Mouse (Mus musculus): ENCODE data around the gene Olfr1024. TPM values are rescaled to one million over a fixed set of nuclear protein-coding genes. Genes with fewer than 3 reads are reported as not detected.

Gene Olfr1024
- polyA plus RNA-seq (2012; rRNA removed; ENCODE audit: low replicate concordance) = not detected in 2 replicates

DNA sequence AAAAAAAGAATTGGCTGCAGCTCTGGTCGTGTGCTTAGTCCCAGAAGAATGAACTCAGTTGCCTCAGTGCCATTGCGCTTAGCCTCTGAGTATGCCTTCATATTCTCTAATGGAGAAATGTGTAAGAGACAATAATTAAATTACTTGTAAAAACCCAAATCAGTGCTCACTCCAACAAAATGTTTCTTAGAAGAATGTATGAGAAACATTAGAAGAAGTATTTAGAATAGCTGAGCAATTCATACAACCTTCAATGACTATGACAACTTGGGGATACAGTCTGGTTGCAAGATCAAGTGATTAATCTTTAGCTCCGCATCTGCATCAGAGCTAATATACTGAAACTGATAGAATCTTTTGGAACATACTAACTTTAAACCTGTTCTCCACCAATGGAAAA lies at the start of gene Olfr1024:
TSS of gene Olfr1024 (minus strand) at position 101 of the 400 bp plus-strand sequence.

DNA sequence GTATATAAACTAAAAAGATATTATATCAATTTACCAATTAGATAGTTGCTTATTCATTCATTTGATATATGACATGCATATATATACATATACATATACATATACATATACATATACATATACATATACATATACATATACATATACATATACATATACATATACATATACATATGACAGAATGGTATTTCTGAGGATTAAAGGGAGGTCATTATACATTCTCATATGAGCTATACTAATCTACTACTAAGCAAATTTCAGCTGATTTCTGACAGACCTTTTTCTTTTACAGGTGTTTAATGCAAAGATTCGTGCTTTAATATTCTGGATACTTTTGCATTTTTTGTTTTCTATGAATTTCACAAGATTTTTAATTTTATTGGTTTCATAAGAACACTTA lies 45.3 kb upstream of the Olfr1024 start, which contains the start of gene Olfr1028:
TSS of gene Olfr1028 (plus strand) at position 301 of the 400 bp plus-strand sequence.

DNA sequence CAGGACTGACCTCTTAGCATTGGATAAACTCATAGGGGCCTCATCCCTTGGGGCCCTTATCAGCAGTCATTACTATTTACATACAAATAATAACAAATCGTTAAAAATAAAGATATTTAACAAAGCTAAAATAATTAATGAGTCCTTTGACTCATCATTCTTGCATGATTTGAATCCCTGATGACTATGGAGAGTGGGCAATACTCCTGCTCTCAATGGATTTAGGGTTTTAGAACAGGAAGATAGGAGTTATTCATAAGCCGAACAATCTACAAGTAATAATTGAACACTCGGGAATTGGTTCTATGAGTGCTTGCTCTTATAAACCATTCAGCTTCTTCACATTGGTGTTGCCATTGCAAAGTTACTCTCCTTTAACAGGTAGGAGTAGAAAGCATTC lies 16.4 kb upstream of the Olfr1024 start, which contains the start of gene Olfr1026:
TSS of gene Olfr1026 (plus strand) at position 301 of the 400 bp plus-strand sequence.

DNA sequence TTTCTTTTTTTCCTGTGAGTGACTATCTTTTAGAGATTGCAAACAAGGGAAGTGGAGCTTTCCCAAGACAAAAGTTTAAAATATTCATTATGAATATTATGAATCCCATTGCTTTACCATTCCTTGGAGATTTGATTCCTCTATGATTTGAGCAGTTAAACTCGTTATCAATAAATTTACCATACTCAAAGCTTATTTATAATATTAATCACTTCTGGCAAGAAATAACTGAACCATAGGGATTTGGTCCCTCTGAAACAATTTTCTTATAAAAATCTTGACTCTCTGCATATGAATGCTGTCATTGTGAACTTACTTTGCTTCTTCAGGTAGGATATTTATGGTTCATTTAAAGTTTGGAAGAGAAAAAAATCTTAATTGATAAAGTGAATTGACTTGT lies 10.0 kb upstream of the Olfr1024 start, which contains the start of gene Olfr1025-ps1:
TSS of gene Olfr1025-ps1 (plus strand) at position 301 of the 400 bp plus-strand sequence.

DNA sequence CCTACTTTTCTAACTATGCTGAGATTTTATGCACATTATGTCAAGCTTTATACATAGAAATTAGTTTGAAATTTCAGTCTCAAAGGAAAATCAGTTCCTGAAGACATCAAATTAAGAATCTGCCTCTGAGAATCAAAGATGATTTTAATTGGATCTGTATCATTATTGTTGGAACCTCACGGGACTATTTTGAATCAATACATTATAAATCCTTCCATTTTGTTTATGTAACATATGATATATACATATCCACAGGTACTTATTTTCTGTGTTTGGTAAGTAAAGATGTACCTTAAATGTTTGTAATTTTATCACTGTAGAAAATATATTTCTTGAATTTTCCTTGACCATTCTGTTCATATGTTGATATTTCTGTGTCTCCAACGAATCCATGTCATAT lies 19.5 kb downstream of the Olfr1024 start, which contains the start of gene Olfr1023:
TSS of gene Olfr1023 (plus strand) at position 301 of the 400 bp plus-strand sequence.

DNA sequence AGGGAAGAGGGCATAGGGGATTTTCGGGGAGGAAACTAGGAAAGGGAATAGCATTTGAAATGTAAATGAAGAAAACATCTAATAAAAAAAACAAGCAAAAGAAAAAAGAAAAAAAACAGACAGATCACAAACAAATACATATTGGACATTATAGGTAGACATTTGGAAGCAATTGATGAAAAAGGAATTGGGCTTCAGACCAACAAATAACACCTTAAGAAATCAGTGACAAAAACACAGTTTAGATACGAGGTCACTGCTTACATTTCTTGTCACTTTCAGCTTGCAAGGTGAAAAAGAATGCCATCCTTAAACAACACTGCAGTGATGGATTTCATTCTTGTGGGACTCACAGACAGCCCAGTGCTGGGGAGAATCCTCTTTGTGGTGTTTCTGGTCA lies 36.6 kb downstream of the Olfr1024 start, which contains the start of gene Olfr1022:
TSS of gene Olfr1022 (plus strand) at position 301 of the 400 bp plus-strand sequence.

Other genes starting within 250 kb of the Olfr1024 start
- not detected in 2 replicates for gene Olfr154, start 240.6 kb downstream of the Olfr1024 start, polyA plus RNA-seq (2012; rRNA removed; ENCODE audit: low replicate concordance)
- not detected in 2 replicates for gene Olfr1006, start 226.3 kb downstream of the Olfr1024 start, polyA plus RNA-seq (2012; rRNA removed; ENCODE audit: low replicate concordance)
- not detected in 2 replicates for gene Olfr1008, start 215.6 kb downstream of the Olfr1024 start, polyA plus RNA-seq (2012; rRNA removed; ENCODE audit: low replicate concordance)
- not detected in 2 replicates for gene Olfr1009, start 189.6 kb downstream of the Olfr1024 start, polyA plus RNA-seq (2012; rRNA removed; ENCODE audit: low replicate concordance)
- gene Olfr1012, start 142.3 kb downstream of the Olfr1024 start, polyA plus RNA-seq (2012; rRNA removed; ENCODE audit: low replicate concordance) = not detected in 2 replicates
- not detected in 2 replicates for gene Olfr1013, start 138.0 kb downstream of the Olfr1024 start, polyA plus RNA-seq (2012; rRNA removed; ENCODE audit: low replicate concordance)
- gene Olfr1014, start 132.3 kb downstream of the Olfr1024 start, polyA plus RNA-seq (2012; rRNA removed; ENCODE audit: low replicate concordance) = not detected in 2 replicates
- not detected in 2 replicates for gene Olfr1015, start 123.0 kb downstream of the Olfr1024 start, polyA plus RNA-seq (2012; rRNA removed; ENCODE audit: low replicate concordance)
- not detected in 2 replicates for gene Olfr1016, start 102.5 kb downstream of the Olfr1024 start, polyA plus RNA-seq (2012; rRNA removed; ENCODE audit: low replicate concordance)
- gene Olfr1018, start 86.6 kb downstream of the Olfr1024 start, polyA plus RNA-seq (2012; rRNA removed; ENCODE audit: low replicate concordance) = not detected in 2 replicates
- not detected in 2 replicates for gene Olfr1019, start 59.6 kb downstream of the Olfr1024 start, polyA plus RNA-seq (2012; rRNA removed; ENCODE audit: low replicate concordance)
- not detected in 2 replicates for gene Olfr1020, start 58.0 kb downstream of the Olfr1024 start, polyA plus RNA-seq (2012; rRNA removed; ENCODE audit: low replicate concordance)
- gene Olfr1022, start 36.5 kb downstream of the Olfr1024 start, polyA plus RNA-seq (2012; rRNA removed; ENCODE audit: low replicate concordance) = not detected in 2 replicates
- gene Olfr1023, start 19.4 kb downstream of the Olfr1024 start, polyA plus RNA-seq (2012; rRNA removed; ENCODE audit: low replicate concordance) = not detected in 2 replicates
- not detected in 2 replicates for gene Olfr1025-ps1, start 10.1 kb upstream of the Olfr1024 start, polyA plus RNA-seq (2012; rRNA removed; ENCODE audit: low replicate concordance)
- gene Olfr1026, start 16.5 kb upstream of the Olfr1024 start, polyA plus RNA-seq (2012; rRNA removed; ENCODE audit: low replicate concordance) = not detected in 2 replicates
- not detected in 2 replicates for gene Olfr1028, start 45.4 kb upstream of the Olfr1024 start, polyA plus RNA-seq (2012; rRNA removed; ENCODE audit: low replicate concordance)
- gene Olfr1029, start 68.8 kb upstream of the Olfr1024 start, polyA plus RNA-seq (2012; rRNA removed; ENCODE audit: low replicate concordance) = not detected in 2 replicates
- not detected in 2 replicates for gene Olfr1030, start 74.2 kb upstream of the Olfr1024 start, polyA plus RNA-seq (2012; rRNA removed; ENCODE audit: low replicate concordance)
- not detected in 2 replicates for gene Olfr1031, start 85.3 kb upstream of the Olfr1024 start, polyA plus RNA-seq (2012; rRNA removed; ENCODE audit: low replicate concordance)
- gene Olfr1032, start 100.5 kb upstream of the Olfr1024 start, polyA plus RNA-seq (2012; rRNA removed; ENCODE audit: low replicate concordance) = not detected in 2 replicates
- 0.04 and 0.14 TPM in 2 replicates for gene Olfr1033, start 115.6 kb upstream of the Olfr1024 start, polyA plus RNA-seq (2012; rRNA removed; ENCODE audit: low replicate concordance)
- not detected in 2 replicates for gene Olfr1034, start 140.8 kb upstream of the Olfr1024 start, polyA plus RNA-seq (2012; rRNA removed; ENCODE audit: low replicate concordance)
- not detected in 2 replicates for gene Olfr1036, start 168.9 kb upstream of the Olfr1024 start, polyA plus RNA-seq (2012; rRNA removed; ENCODE audit: low replicate concordance)
- not detected in 2 replicates for gene Olfr1037, start 182.3 kb upstream of the Olfr1024 start, polyA plus RNA-seq (2012; rRNA removed; ENCODE audit: low replicate concordance)
- gene Olfr1039, start 230.9 kb upstream of the Olfr1024 start, polyA plus RNA-seq (2012; rRNA removed; ENCODE audit: low replicate concordance) = not detected in 2 replicates
- gene Olfr1040, start 241.7 kb upstream of the Olfr1024 start, polyA plus RNA-seq (2012; rRNA removed; ENCODE audit: low replicate concordance) = not detected in 2 replicates